Mouse (Mus musculus) MEL (cell line): ENCODE data around the gene Iah1. TPM values are rescaled to one million over a fixed set of nuclear protein-coding genes. Genes with fewer than 3 reads are reported as not detected.

Source experiments
- DNase-seq: peaks from one replicate; pipeline ENCODE4 v3.0.0; 2011; ENCODE audit warnings: low read depth, low spot score
- H3K27ac ChIP-seq: 2 replicates; pipeline ENCODE4 v1.5.1; 2012; ENCODE audit warnings: low read depth, mild to moderate bottlenecking, control low read depth, low read length, moderate library complexity; ENCODE audit not compliant: control insufficient read depth
- H3K27me3 ChIP-seq, 2 experiments: fragments of 150-350 bp in 1 of 2; sonication (generic) in 1 of 2; 2 replicates each; pipeline ENCODE4 v1.6.1; 2012; ENCODE audit warnings: low read length in 2 of 2, mild to moderate bottlenecking in 2 of 2, improper control_type of control experiment in 1 of 2, moderate library complexity in 1 of 2; ENCODE audit not compliant: insufficient read depth in 2 of 2, control insufficient read depth in 1 of 2
- H3K36me3 ChIP-seq, 2 experiments: 2 replicates each; pipeline ENCODE4 v1.6.1; 2012 to 2014; ENCODE audit warnings: low read length in 2 of 2, improper control_type of control experiment in 1 of 2, inconsistent platforms in 1 of 2, mild to moderate bottlenecking in 1 of 2; ENCODE audit not compliant: insufficient read depth in 2 of 2, control insufficient read depth in 1 of 2
- H3K4me1 ChIP-seq, 2 experiments: fragments of 150-350 bp in 1 of 2; sonication (generic) in 1 of 2; 2 replicates each; pipeline ENCODE4 v1.6.1; 2012; ENCODE audit warnings: low read length in 2 of 2, improper control_type of control experiment in 1 of 2, mild to moderate bottlenecking in 1 of 2; ENCODE audit not compliant: insufficient read depth in 2 of 2, control insufficient read depth in 1 of 2
- H3K4me3 ChIP-seq, 2 experiments: fragments of 150-350 bp in 1 of 2; sonication (generic) in 1 of 2; 2 replicates each; pipeline ENCODE4 v1.5.1; 2012; ENCODE audit warnings: low read depth in 2 of 2, low read length in 2 of 2, mild to moderate bottlenecking in 2 of 2, moderate library complexity in 2 of 2, control low read depth in 1 of 2, improper control_type of control experiment in 1 of 2; ENCODE audit not compliant: control insufficient read depth in 1 of 2, insufficient read depth in 1 of 2
- H3K79me2 ChIP-seq: 2 replicates; pipeline ENCODE4 v1.6.1; 2012; ENCODE audit warnings: mild to moderate bottlenecking, low read length, moderate library complexity; ENCODE audit not compliant: control insufficient read depth, poor library complexity, insufficient read depth
- H3K9ac ChIP-seq: 2 replicates; pipeline ENCODE4 v1.6.1; 2012; ENCODE audit warnings: low read depth, mild to moderate bottlenecking, control low read depth, low read length, moderate library complexity; ENCODE audit not compliant: control insufficient read depth, poor library complexity, severe bottlenecking
- H3K9me3 ChIP-seq: fragments of 150-350 bp; sonication (generic); replicated peaks from 2 replicates; pipeline ENCODE4 v1.6.1; 2012; ENCODE audit warnings: mild to moderate bottlenecking, low read length, improper control_type of control experiment, moderate library complexity; ENCODE audit not compliant: insufficient read depth
- CTCF ChIP-seq, 3 experiments: IDR thresholded peaks in 2 of 3; conservative IDR thresholded peaks in 1 of 3; 2 replicates each; pipeline ENCODE4 v1.5.1; 2011 to 2012; ENCODE audit warnings: low read length in 3 of 3, low read depth in 2 of 3, mild to moderate bottlenecking in 2 of 3, improper control_type of control experiment in 1 of 3, inconsistent platforms in 1 of 3, mixed read lengths in 1 of 3, moderate library complexity in 1 of 3; ENCODE audit not compliant: control insufficient read depth in 1 of 3, insufficient read depth in 1 of 3, poor library complexity in 1 of 3, severe bottlenecking in 1 of 3
- E2F4 ChIP-seq: IDR thresholded peaks from 2 replicates; pipeline ENCODE4 v1.6.1; 2011; ENCODE audit warnings: low read depth, low read length, improper control_type of control experiment, borderline replicate concordance
- ETS1 ChIP-seq: IDR thresholded peaks from 2 replicates; pipeline ENCODE4 v1.6.1; 2012; ENCODE audit warnings: low read depth, mild to moderate bottlenecking, inconsistent platforms, low read length, improper control_type of control experiment, moderate library complexity
- JUND ChIP-seq: IDR thresholded peaks from 2 replicates; pipeline ENCODE4 v1.6.1; 2011; ENCODE audit warnings: low read depth, mild to moderate bottlenecking, improper control_type of control experiment, low read length
- MAZ ChIP-seq: IDR thresholded peaks from 2 replicates; pipeline ENCODE4 v1.6.1; 2012; ENCODE audit warnings: low read depth, mild to moderate bottlenecking, inconsistent platforms, low read length, improper control_type of control experiment
- POLR2AphosphoS5 ChIP-seq: IDR thresholded peaks from 2 replicates; pipeline ENCODE4 v1.6.1; 2012; ENCODE audit warnings: low read depth, borderline replicate concordance, mild to moderate bottlenecking, inconsistent platforms, low read length, moderate library complexity, mixed read lengths
- SIN3A ChIP-seq: IDR thresholded peaks from 2 replicates; pipeline ENCODE4 v1.6.1; 2012; ENCODE audit warnings: low read length, improper control_type of control experiment, inconsistent platforms
- USF1 ChIP-seq: IDR thresholded peaks from 2 replicates; pipeline ENCODE4 v1.6.1; 2014; ENCODE audit warnings: low read depth, mild to moderate bottlenecking, inconsistent platforms, low read length, improper control_type of control experiment, moderate library complexity
- USF2 ChIP-seq, 2 experiments: IDR thresholded peaks; 2 replicates each; pipeline ENCODE4 v1.6.1; 2011 to 2012; ENCODE audit warnings: improper control_type of control experiment in 2 of 2, low read length in 2 of 2, borderline replicate concordance in 1 of 2, inconsistent platforms in 1 of 2, low read depth in 1 of 2, mild to moderate bottlenecking in 1 of 2; ENCODE audit not compliant: insufficient read depth in 1 of 2
- ZKSCAN1 ChIP-seq: IDR thresholded peaks from 2 replicates; pipeline ENCODE4 v1.6.1; 2012; ENCODE audit warnings: low read depth, mild to moderate bottlenecking, inconsistent platforms, low read length, improper control_type of control experiment, moderate library complexity
- polyA plus RNA-seq, 2 experiments: library from polyadenylated mRNA; stranded (reverse) in 1 of 2; unstranded in 1 of 2; fragments of >175 nt in 1 of 2; fragments of >200 nt in 1 of 2; gene quantifications; 2 replicates each; pipeline versions ENCODE4 v1.2.1 to v1.2.4; 2012; ENCODE audit warnings: low replicate concordance in 2 of 2, low read depth in 1 of 2; ENCODE audit not compliant: insufficient read length in 2 of 2, insufficient read depth in 1 of 2, missing spikeins in 1 of 2
- total RNA-seq: library from RNA; depleted of rRNA; stranded (reverse); fragments of 300-350 nt; gene quantifications from 2 replicates; pipeline ENCODE4 v1.2.3, GENCODE M21; 2012

Iah1 gene
- total and polyA plus RNA-seq, 3 experiments: 14.2 to 15.4 TPM; not detected in 1

DNA sequence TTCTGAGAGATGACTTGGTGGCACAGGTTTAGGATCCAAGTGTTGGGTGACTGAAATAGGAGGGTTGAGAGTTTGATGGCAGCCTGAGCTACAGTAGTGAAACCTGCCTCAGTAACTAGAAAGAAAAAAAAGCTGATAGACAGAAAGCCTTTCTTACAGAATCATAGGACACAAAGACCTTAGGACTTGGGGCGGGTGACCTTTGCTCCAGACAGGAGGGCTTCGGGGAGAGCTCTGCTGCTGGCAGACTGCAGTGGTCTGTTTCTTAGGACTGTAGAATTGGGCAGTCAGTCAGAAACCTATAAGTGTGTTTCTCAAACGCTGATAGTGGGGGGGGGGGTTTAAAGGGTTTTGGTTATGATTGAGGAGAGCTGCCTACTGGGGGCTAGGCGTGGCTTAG lies 10.4 kb upstream of the Iah1 start:
- Histone ChIP-seq H3K9ac (no peak overlapping the region), H3K4me1 (no peaks in the 10 kb centered on the region), H3K27ac (no peak overlapping the region), H3K27me3 (no peaks in the 10 kb centered on the region), H3K36me3 (no peaks in the 10 kb centered on the region; a peak in 1 of 4 replicates), H3K4me3 (no peak overlapping the region), H3K9me3 (no peaks in the 10 kb centered on the region), H3K79me2 (no peaks in the 10 kb centered on the region)
- DNase-seq: no peak
- TF ChIP-seq POLR2AphosphoS5 (no peak), USF1 (no peak), USF2 (IDR thresholded peaks at IDR 0.05; ENCODE audit: borderline replicate concordance in 1 of 2, insufficient read depth in 1 of 2, low read depth in 1 of 2, low read length in 2 of 2) (no peak), CTCF (IDR thresholded peaks at IDR 0.05 in 2 of 3, conservative IDR thresholded peaks at IDR 0.05 in 1 of 3; ENCODE audit: control insufficient read depth in 1 of 3, insufficient read depth in 1 of 3, low read depth in 2 of 3, low read length in 3 of 3, poor library complexity in 1 of 3, severe bottlenecking in 1 of 3) (no peak)

DNA sequence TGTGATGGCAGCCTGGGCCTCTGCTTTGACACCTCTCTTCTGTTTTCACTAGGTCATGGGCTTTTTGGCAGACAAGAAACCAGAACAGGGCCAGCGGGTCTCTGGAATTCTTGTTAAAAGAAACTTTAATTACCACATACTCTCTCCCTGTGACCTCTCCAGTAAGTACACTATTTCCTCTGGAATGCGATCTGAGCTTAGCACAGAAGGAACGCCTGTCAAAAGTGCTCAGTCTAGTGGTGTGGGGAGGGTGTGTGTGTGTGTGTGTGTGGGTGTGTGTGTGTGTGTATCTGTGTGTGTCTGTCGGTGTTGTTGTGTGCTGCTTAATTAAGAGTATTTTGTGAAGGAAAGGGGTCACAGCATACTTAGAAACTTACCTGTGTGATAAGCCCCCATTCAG lies 9.5 kb upstream of the Iah1 start:
- no peak overlapping the region for H3K27ac ChIP-seq
- H3K9ac ChIP-seq: no peak overlapping the region
- no peaks in the 10 kb centered on the region for H3K27me3 ChIP-seq
- no peaks in the 10 kb centered on the region for H3K9me3 ChIP-seq
- H3K79me2 ChIP-seq: no peaks in the 10 kb centered on the region
- TF ChIP-seq E2F4: no peak
- TF ChIP-seq ETS1: no peak
- no peak for TF ChIP-seq JUND
- TF ChIP-seq MAZ: no peak
- no peak for TF ChIP-seq SIN3A
- H3K36me3 ChIP-seq: no peaks in the 10 kb centered on the region; a peak in 1 of 4 replicates
- no peak overlapping the region for H3K4me3 ChIP-seq
- H3K4me1 ChIP-seq: no peaks in the 10 kb centered on the region
- DNase-seq: no peak

GRCm38 (mm10) chr12:21312201-21312600 lies 4.0 kb upstream of the Iah1 start:
- Histone ChIP-seq H3K9me3 (no peaks in the 10 kb centered on the region), H3K27ac (no peak overlapping the region), H3K27me3 (no peaks in the 10 kb centered on the region), H3K79me2 (peaks cover 4% of the 10 kb centered on the region; the same call in 1 of the 2 replicates), H3K36me3 (no peaks in the 10 kb centered on the region; a peak in 2 of 4 replicates), H3K4me1 (peaks cover 0 to 2% of the 10 kb centered on the region in 2 experiments; a peak in 1 of 4 replicates), H3K9ac (no peak overlapping the region), H3K4me3 (no peak overlapping the region)
- DNase-seq: no peak
- TF ChIP-seq CTCF (IDR thresholded peaks at IDR 0.05 in 2 of 3, conservative IDR thresholded peaks at IDR 0.05 in 1 of 3; ENCODE audit: control insufficient read depth in 1 of 3, insufficient read depth in 1 of 3, low read depth in 2 of 3, low read length in 3 of 3, poor library complexity in 1 of 3, severe bottlenecking in 1 of 3) (no peak), ZKSCAN1 (no peak)
